Mouse (Mus musculus) frontal cortex, postnatal 36 days (tissue): ENCODE results near the gene Cmah.

Source experiments
- DNase-seq, 2 experiments: peaks; one replicate each; pipeline ENCODE4 v3.0.0; 2022; ENCODE audit warnings: low spot score in 2 of 2

Cmah gene

GRCm38 (mm10) chr13:24513717-24514116 lies 186.5 kb downstream of the Cmah start:
- no peak for DNase-seq

- DNase-seq: no peak
Measured at GRCm38 (mm10) chr13:24515101-24515675, 188.0 kb downstream of the Cmah start.

- no peak for DNase-seq
Measured at GRCm38 (mm10) chr13:24517757-24518156, 190.6 kb downstream of the Cmah start.

GRCm38 (mm10) chr13:24518887-24519286 lies 191.7 kb downstream of the Cmah start:
- DNase-seq: peak in 1 of 2 experiments; percentile 59

- DNase-seq: no peak
Measured at GRCm38 (mm10) chr13:24519976-24520647, 192.9 kb downstream of the Cmah start.

- DNase-seq: no peak
Measured at GRCm38 (mm10) chr13:24520796-24521195, 193.6 kb downstream of the Cmah start.

GRCm38 (mm10) chr13:24521446-24522342 lies 194.5 kb downstream of the Cmah start:
- DNase-seq: peak; percentile 66 to 86

GRCm38 (mm10) chr13:24522343-24522837 lies 195.2 kb downstream of the Cmah start:
- DNase-seq: no peak

GRCm38 (mm10) chr13:24523587-24524221 lies 196.5 kb downstream of the Cmah start:
- no peak for DNase-seq

GRCm38 (mm10) chr13:24524468-24524867 lies 197.3 kb downstream of the Cmah start:
- DNase-seq: no peak

- no peak for DNase-seq
Measured at GRCm38 (mm10) chr13:24525551-24525950, 198.3 kb downstream of the Cmah start.

GRCm38 (mm10) chr13:24526916-24527315 lies 199.7 kb downstream of the Cmah start:
- no peak for DNase-seq
